Mouse (Mus musculus) embryo, embryonic 11 days (tissue): ENCODE results near the gene Tstd2.

ENCODE experiments used
- DNase-seq: peaks from one replicate; pipeline ENCODE4 v3.0.0-alpha.2; 2015

Tstd2 gene

GRCm38 (mm10) chr4:46138287-46139222 lies at the start of gene Tstd2, which contains the start of gene Ncbp1:
Gene Tstd2, minus strand, starts transcription at chr4:46138694.
Gene Ncbp1, plus strand, starts transcription at chr4:46138613.
- peak; percentile 95 for DNase-seq

- no peak for DNase-seq
Observed at GRCm38 (mm10) chr4:46186466-46186865, 48.0 kb upstream of the Tstd2 start.

GRCm38 (mm10) chr4:46185890-46186289 lies 47.4 kb upstream of the Tstd2 start:
- DNase-seq = no peak

GRCm38 (mm10) chr4:46185423-46185822 lies 46.9 kb upstream of the Tstd2 start:
- DNase-seq = no peak

GRCm38 (mm10) chr4:46182181-46182580 lies 43.7 kb upstream of the Tstd2 start:
- DNase-seq = no peak

GRCm38 (mm10) chr4:46181168-46181567 lies 42.7 kb upstream of the Tstd2 start:
- DNase-seq = peak; percentile 64

- DNase-seq = no peak
Observed at GRCm38 (mm10) chr4:46177496-46177895, 39.0 kb upstream of the Tstd2 start.

- no peak for DNase-seq
Observed at GRCm38 (mm10) chr4:46177018-46177417, 38.5 kb upstream of the Tstd2 start.

- DNase-seq = peak; percentile 11
Observed at GRCm38 (mm10) chr4:46176313-46176712, 37.8 kb upstream of the Tstd2 start.

- no peak for DNase-seq
Observed at GRCm38 (mm10) chr4:46171761-46172160, 33.3 kb upstream of the Tstd2 start.

GRCm38 (mm10) chr4:46165831-46166230 lies 27.3 kb upstream of the Tstd2 start:
- no peak for DNase-seq

GRCm38 (mm10) chr4:46164027-46164426 lies 25.5 kb upstream of the Tstd2 start:
- DNase-seq = no peak

- DNase-seq = no peak
Observed at GRCm38 (mm10) chr4:46151903-46152544, 13.5 kb upstream of the Tstd2 start.

- no peak for DNase-seq
Observed at GRCm38 (mm10) chr4:46146881-46147280, 8.4 kb upstream of the Tstd2 start.

- DNase-seq = peak; percentile 12
Observed at GRCm38 (mm10) chr4:46144323-46144722, 5.8 kb upstream of the Tstd2 start.

GRCm38 (mm10) chr4:46137629-46138286 lies 736 bp downstream of the Tstd2 start:
- peak; percentile 40 for DNase-seq

- DNase-seq = no peak
Observed at GRCm38 (mm10) chr4:46131791-46132190, 6.7 kb downstream of the Tstd2 start.

GRCm38 (mm10) chr4:46130221-46130620 lies 8.3 kb downstream of the Tstd2 start:
- DNase-seq = peak; percentile 59

GRCm38 (mm10) chr4:46129311-46130004 lies 9.0 kb downstream of the Tstd2 start:
- DNase-seq = no peak

GRCm38 (mm10) chr4:46126541-46126940 lies 12.0 kb downstream of the Tstd2 start:
- DNase-seq = peak; percentile 76

- no peak for DNase-seq
Observed at GRCm38 (mm10) chr4:46123358-46123757, 15.1 kb downstream of the Tstd2 start.

- no peak for DNase-seq
Observed at GRCm38 (mm10) chr4:46120767-46121166, 17.7 kb downstream of the Tstd2 start.
